Mouse (Mus musculus) brain, embryonic 18.5 days (tissue): Measurements from ENCODE around the gene Rptor.

Experiments
- DNase-seq: peaks from one replicate; pipeline ENCODE4 v3.0.0-alpha.2; 2012; ENCODE audit warnings: low read depth, low spot score

Gene Rptor

GRCm38 (mm10) chr11:119603527-119603905 is 811 bp downstream of the Rptor start:
- DNase-seq, result no peak

- DNase-seq, result no peak
These were observed 4.8 kb downstream of the Rptor start for GRCm38 (mm10) chr11:119607464-119607863.

- DNase-seq, result no peak
These were observed 8.8 kb downstream of the Rptor start for GRCm38 (mm10) chr11:119611496-119611895.

GRCm38 (mm10) chr11:119612179-119612578 is 9.5 kb downstream of the Rptor start:
- DNase-seq, result no peak

- no peak for DNase-seq
These were observed 12.4 kb downstream of the Rptor start for GRCm38 (mm10) chr11:119615087-119615486.

- DNase-seq, result no peak
These were observed 16.1 kb downstream of the Rptor start for GRCm38 (mm10) chr11:119618763-119619162.

- no peak for DNase-seq
These were observed 18.6 kb downstream of the Rptor start for GRCm38 (mm10) chr11:119621266-119621665.

- no peak for DNase-seq
These were observed 21.1 kb downstream of the Rptor start for GRCm38 (mm10) chr11:119623800-119624199.

GRCm38 (mm10) chr11:119624401-119624800 is 21.7 kb downstream of the Rptor start:
- DNase-seq, result no peak

- no peak for DNase-seq
These were observed 22.2 kb downstream of the Rptor start for GRCm38 (mm10) chr11:119624955-119625354.

GRCm38 (mm10) chr11:119625476-119625875 is 22.8 kb downstream of the Rptor start:
- DNase-seq, result no peak

GRCm38 (mm10) chr11:119625943-119626342 is 23.2 kb downstream of the Rptor start:
- DNase-seq, result no peak

- no peak for DNase-seq
These were observed 24.5 kb downstream of the Rptor start for GRCm38 (mm10) chr11:119627243-119627642.

- no peak for DNase-seq
These were observed 26.4 kb downstream of the Rptor start for GRCm38 (mm10) chr11:119629072-119629471.

GRCm38 (mm10) chr11:119630329-119630728 is 27.6 kb downstream of the Rptor start:
- DNase-seq, result no peak

- no peak for DNase-seq
These were observed 28.6 kb downstream of the Rptor start for GRCm38 (mm10) chr11:119631222-119631870.

- DNase-seq, result no peak
These were observed 33.7 kb downstream of the Rptor start for GRCm38 (mm10) chr11:119636371-119636883.

GRCm38 (mm10) chr11:119637519-119637918 is 34.8 kb downstream of the Rptor start:
- DNase-seq, result no peak

GRCm38 (mm10) chr11:119640491-119640890 is 37.8 kb downstream of the Rptor start:
- no peak for DNase-seq

GRCm38 (mm10) chr11:119641831-119642381 is 39.2 kb downstream of the Rptor start:
- no peak for DNase-seq

- DNase-seq, result no peak
These were observed 40.6 kb downstream of the Rptor start for GRCm38 (mm10) chr11:119643347-119643746.

GRCm38 (mm10) chr11:119644140-119644539 is 41.4 kb downstream of the Rptor start:
- DNase-seq, result no peak

- DNase-seq, result no peak
These were observed 42.1 kb downstream of the Rptor start for GRCm38 (mm10) chr11:119644612-119645379.
